Mouse (Mus musculus): ENCODE measurements around the gene Kctd5. TPM values are rescaled to one million over a fixed set of nuclear protein-coding genes. Genes with fewer than 3 reads are reported as not detected.

Kctd5 gene
- polyA plus RNA-seq, 1 experiment from 2014 or later, result 45.6 TPM

DNA sequence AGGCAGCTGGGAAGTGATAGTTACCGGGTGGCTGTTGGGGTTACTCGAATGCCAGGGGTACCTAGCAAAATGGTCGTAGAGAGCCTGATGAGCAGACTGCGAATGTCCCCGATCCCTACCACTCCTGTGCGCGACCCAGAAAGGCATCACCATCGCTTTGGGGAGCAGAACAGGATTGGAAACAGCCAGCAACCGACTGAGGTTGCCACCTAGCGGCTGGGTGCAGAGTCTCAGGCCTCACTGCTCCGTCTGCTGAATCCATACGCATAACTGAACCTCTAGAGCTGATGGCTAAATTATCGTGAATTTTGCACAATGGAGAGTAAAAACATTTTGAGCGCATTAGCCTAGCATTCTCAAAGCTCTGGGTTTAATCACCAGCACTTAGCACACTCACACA is 57.6 kb downstream of the Kctd5 start:
- Histone ChIP-seq H3K4me3 (ENCODE audit: low read depth, low read length) (no peak overlapping the region), H3K27me3 (ENCODE audit: control insufficient read depth, insufficient read depth, low read length) (no peaks in the 10 kb centered on the region), H3K4me1 (replicated peaks; ENCODE audit: control insufficient read depth, insufficient read depth) (no peaks in the 10 kb centered on the region), H3K9ac (ENCODE audit: low read length) (no peak overlapping the region), H3K9me3 (ENCODE audit: control insufficient read depth, low read length) (no peaks in the 10 kb centered on the region), H3K36me3 (ENCODE audit: control insufficient read depth, insufficient read depth, low read length) (no peaks in the 10 kb centered on the region), H3K4me2 (replicated peaks; ENCODE audit: low read depth) (no peak overlapping the region), H3K27ac (replicated peaks) (no peak overlapping the region)
- TF ChIP-seq CTCF (IDR thresholded peaks at IDR 0.05; ENCODE audit: low read depth), result peak; percentile 65
- no peak for TF ChIP-seq EP300 (optimal IDR thresholded peaks at IDR 0.05)
- DNase-seq (ENCODE audit: low spot score), result no peak
- ATAC-seq (ENCODE audit: low FRiP score, low TSS enrichment), result 0 out of 2 replicates have a peak, but pooled peaks have one; percentile 10
- WGBS, result 41% methylated on average over 14 of the region's 14 CpGs

DNA sequence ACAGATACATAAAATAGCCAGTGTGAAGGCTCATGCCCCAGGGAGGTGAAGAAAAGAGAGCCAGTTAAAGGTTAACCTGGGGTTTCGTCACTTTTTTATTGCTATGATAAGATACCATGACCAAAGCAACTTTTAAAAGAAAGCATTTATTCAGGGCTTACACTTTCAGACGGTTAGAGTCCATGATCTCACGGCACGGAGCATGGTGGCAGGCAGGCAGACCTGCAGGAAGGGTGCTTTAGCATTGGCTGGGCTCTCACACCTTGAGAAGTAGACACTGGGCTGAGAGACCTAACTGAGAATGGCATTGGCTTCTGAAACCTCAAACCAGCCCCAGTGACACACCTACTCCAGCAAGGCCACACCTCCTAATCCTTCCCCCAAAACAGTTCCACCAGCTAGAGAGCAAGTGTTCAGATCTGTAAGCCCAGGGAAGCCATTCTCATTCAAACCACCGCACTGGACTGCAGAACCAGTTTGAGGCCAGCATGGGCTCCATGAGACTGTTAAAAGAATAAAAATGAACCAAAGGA is 58.8 kb downstream of the Kctd5 start:
- Histone ChIP-seq H3K9me3 (ENCODE audit: control insufficient read depth, low read length) (no peaks in the 10 kb centered on the region), H3K4me1 (replicated peaks; ENCODE audit: control insufficient read depth, insufficient read depth) (no peaks in the 10 kb centered on the region), H3K4me2 (replicated peaks; ENCODE audit: low read depth) (no peak overlapping the region), H3K27ac (replicated peaks) (no peak overlapping the region), H3K9ac (ENCODE audit: low read length) (no peak overlapping the region), H3K27me3 (ENCODE audit: control insufficient read depth, insufficient read depth, low read length) (no peaks in the 10 kb centered on the region), H3K4me3 (ENCODE audit: low read depth, low read length) (no peak overlapping the region), H3K36me3 (ENCODE audit: control insufficient read depth, insufficient read depth, low read length) (no peaks in the 10 kb centered on the region)
- no peak for TF ChIP-seq CTCF (IDR thresholded peaks at IDR 0.05; ENCODE audit: low read depth)
- TF ChIP-seq EP300 (optimal IDR thresholded peaks at IDR 0.05), result no peak
- no peak for ATAC-seq (ENCODE audit: low FRiP score, low TSS enrichment)
- WGBS, result 67% methylated on average over 5 of the region's 5 CpGs
- no peak for DNase-seq (ENCODE audit: low spot score)

DNA sequence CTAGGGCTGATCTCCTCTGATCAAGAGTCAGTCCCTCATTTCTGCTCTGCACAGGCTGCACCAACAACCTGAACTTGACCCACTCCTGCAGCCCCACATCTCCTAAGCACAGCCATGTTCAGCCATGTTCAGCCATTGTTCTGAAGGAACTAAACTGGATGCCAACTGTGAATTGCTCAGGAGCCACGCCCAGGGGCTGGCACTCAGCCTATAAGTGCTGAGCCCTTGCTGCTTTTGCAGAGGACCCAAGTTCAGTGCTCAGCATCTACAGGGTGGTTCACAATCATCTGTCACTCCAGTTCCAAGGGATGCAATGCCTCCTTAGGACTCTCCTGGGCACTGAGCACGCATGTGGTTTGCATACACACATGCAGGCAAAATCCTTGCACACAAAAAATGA is 60.4 kb downstream of the Kctd5 start:
- Histone ChIP-seq H3K36me3 (ENCODE audit: control insufficient read depth, insufficient read depth, low read length) (no peaks in the 10 kb centered on the region), H3K9ac (ENCODE audit: low read length) (no peak overlapping the region), H3K4me2 (replicated peaks; ENCODE audit: low read depth) (no peak overlapping the region), H3K27ac (replicated peaks) (no peak overlapping the region), H3K27me3 (ENCODE audit: control insufficient read depth, insufficient read depth, low read length) (no peaks in the 10 kb centered on the region), H3K4me3 (ENCODE audit: low read depth, low read length) (no peak overlapping the region), H3K9me3 (ENCODE audit: control insufficient read depth, low read length) (no peaks in the 10 kb centered on the region), H3K4me1 (replicated peaks; ENCODE audit: control insufficient read depth, insufficient read depth) (no peaks in the 10 kb centered on the region)
- no peak for ATAC-seq (ENCODE audit: low FRiP score, low TSS enrichment)
- no peak for DNase-seq (ENCODE audit: low spot score)
- WGBS, result 67% methylated on average over 2 of the region's 2 CpGs
- TF ChIP-seq EP300 (optimal IDR thresholded peaks at IDR 0.05) (no peak), CTCF (IDR thresholded peaks at IDR 0.05; ENCODE audit: low read depth) (no peak)

DNA sequence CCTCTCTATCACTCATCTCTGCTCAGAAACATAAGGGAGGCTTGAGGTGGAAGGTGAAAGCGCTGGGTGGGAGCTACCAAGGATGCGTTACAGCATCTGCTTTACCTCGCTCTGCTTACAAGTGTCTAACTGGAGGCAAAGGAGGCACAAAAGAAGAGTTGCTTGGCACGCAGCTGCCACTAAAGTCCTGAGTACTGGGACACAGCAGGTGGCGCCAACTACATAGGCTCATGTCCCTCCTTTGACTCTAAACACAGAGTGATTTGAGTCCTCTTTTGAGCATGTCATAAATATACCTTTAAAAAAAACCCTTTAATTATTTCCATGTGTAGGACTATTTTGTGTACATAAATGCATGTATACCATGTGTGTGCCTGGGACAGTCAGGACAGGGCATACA is 63.7 kb downstream of the Kctd5 start:
- no peak for ATAC-seq (ENCODE audit: low FRiP score, low TSS enrichment)
- Histone ChIP-seq H3K4me3 (ENCODE audit: low read depth, low read length) (no peak overlapping the region), H3K4me2 (replicated peaks; ENCODE audit: low read depth) (no peak overlapping the region), H3K9ac (ENCODE audit: low read length) (no peak overlapping the region), H3K27ac (replicated peaks) (no peak overlapping the region), H3K36me3 (ENCODE audit: control insufficient read depth, insufficient read depth, low read length) (no peaks in the 10 kb centered on the region), H3K9me3 (ENCODE audit: control insufficient read depth, low read length) (no peaks in the 10 kb centered on the region), H3K4me1 (replicated peaks; ENCODE audit: control insufficient read depth, insufficient read depth) (no peaks in the 10 kb centered on the region), H3K27me3 (ENCODE audit: control insufficient read depth, insufficient read depth, low read length) (no peaks in the 10 kb centered on the region)
- DNase-seq (ENCODE audit: low spot score), result no peak
- WGBS, result 60% methylated on average over 5 of the region's 5 CpGs
- peak; percentile 68 for TF ChIP-seq CTCF (IDR thresholded peaks at IDR 0.05; ENCODE audit: low read depth)
- no peak for TF ChIP-seq EP300 (optimal IDR thresholded peaks at IDR 0.05)

DNA sequence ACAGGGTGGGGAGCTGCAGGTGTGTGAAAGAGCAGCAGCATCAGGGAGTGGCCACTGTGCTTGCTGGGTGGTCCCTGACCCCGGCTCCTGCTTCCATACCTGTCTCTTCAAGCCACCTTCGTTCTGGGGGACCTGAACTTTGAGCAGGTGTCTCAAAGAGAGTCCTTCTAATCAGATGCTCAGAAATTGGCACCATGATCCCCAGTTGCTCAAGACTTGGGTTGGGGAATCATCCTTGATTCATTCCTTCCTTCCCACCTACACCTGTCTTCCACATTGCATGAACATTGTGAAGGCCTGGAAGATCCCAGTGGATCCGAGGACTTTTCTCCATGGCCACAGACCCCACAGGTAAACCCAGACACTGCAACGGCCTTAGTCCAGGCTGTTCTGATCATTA is 65.2 kb downstream of the Kctd5 start:
- no peaks in the 10 kb centered on the region for H3K36me3 ChIP-seq (ENCODE audit: control insufficient read depth, insufficient read depth, low read length)
- ATAC-seq (ENCODE audit: low FRiP score, low TSS enrichment) (no peak; the same call in 1 of the 2 replicates), DNase-seq (ENCODE audit: low spot score) (no peak)
- no peaks in the 10 kb centered on the region for H3K9me3 ChIP-seq (ENCODE audit: control insufficient read depth, low read length)
- no peak overlapping the region for H3K27ac ChIP-seq (replicated peaks)
- no peak for TF ChIP-seq EP300 (optimal IDR thresholded peaks at IDR 0.05)
- TF ChIP-seq CTCF (IDR thresholded peaks at IDR 0.05; ENCODE audit: low read depth), result no peak
- no peaks in the 10 kb centered on the region for H3K4me1 ChIP-seq (replicated peaks; ENCODE audit: control insufficient read depth, insufficient read depth)
- H3K4me2 ChIP-seq (replicated peaks; ENCODE audit: low read depth), result no peak overlapping the region
- 66% methylated on average over 4 of the region's 4 CpGs for WGBS
- H3K9ac ChIP-seq (ENCODE audit: low read length), result no peak overlapping the region
- no peaks in the 10 kb centered on the region for H3K27me3 ChIP-seq (ENCODE audit: control insufficient read depth, insufficient read depth, low read length)
- no peak overlapping the region for H3K4me3 ChIP-seq (ENCODE audit: low read depth, low read length)

DNA sequence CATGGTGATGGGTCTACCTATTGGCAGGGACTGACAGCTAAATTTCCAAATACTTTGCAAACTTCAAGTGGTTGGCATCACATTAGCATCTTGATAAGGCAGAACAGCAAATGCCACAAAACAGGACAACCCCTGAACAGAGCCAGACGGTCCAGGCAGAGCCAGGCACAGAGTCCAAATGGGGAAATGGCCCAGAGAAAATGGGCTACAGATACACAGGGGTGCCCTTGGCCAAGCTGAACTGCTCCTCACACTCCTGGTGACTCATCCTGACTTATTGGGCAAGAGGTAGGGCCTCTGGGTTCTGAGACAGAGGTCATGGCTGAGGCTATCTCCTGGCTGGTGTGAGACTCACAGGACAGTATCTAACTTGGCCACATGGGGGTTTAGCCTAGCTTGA is 65.9 kb downstream of the Kctd5 start:
- peak; percentile 11; the same call in 1 of the 2 replicates for TF ChIP-seq CTCF (IDR thresholded peaks at IDR 0.05; ENCODE audit: low read depth)
- TF ChIP-seq EP300 (optimal IDR thresholded peaks at IDR 0.05), result no peak
- DNase-seq (ENCODE audit: low spot score) (no peak), ATAC-seq (ENCODE audit: low FRiP score, low TSS enrichment) (peak; percentile 92)
- Histone ChIP-seq H3K4me2 (replicated peaks; ENCODE audit: low read depth) (no peak overlapping the region), H3K9ac (ENCODE audit: low read length) (no peak overlapping the region), H3K9me3 (ENCODE audit: control insufficient read depth, low read length) (no peaks in the 10 kb centered on the region), H3K36me3 (ENCODE audit: control insufficient read depth, insufficient read depth, low read length) (no peaks in the 10 kb centered on the region), H3K4me3 (ENCODE audit: low read depth, low read length) (no peak overlapping the region), H3K4me1 (replicated peaks; ENCODE audit: control insufficient read depth, insufficient read depth) (no peaks in the 10 kb centered on the region), H3K27ac (replicated peaks) (no peak overlapping the region), H3K27me3 (ENCODE audit: control insufficient read depth, insufficient read depth, low read length) (no peaks in the 10 kb centered on the region)
- 46% methylated on average over 1 of the region's 1 CpGs for WGBS
